Mouse (Mus musculus) kidney, adult 10 weeks (tissue): ENCODE data around the gene Hdac9. TPM values are rescaled to one million over a fixed set of nuclear protein-coding genes. Genes with fewer than 3 reads are reported as not detected.

Source experiments
- polyA plus RNA-seq: library from polyadenylated mRNA; stranded (reverse); fragments of 350-450 nt; fragmentation: Illumina TruSeq; extraction: RNeasy Lipid Tissue Mini Kit (QIAGEN cat#74804); gene quantifications from one replicate; pipeline ENCODE4 v1.2.3, GENCODE M21; 2014; ENCODE audit warnings: low read depth, low replicate concordance

Hdac9 gene
- polyA plus RNA-seq = 1.7 TPM

GRCm38 (mm10) chr12:34916995-34917394 is at the start of gene Hdac9:
Gene Hdac9, minus strand, starts transcription at chr12:34917095.

Other genes with a start within 250 kb of the Hdac9 start
- not detected for gene Prps1l1, start 67.7 kb upstream of the Hdac9 start, polyA plus RNA-seq
- 160 TPM for gene Snx13, start 130.1 kb upstream of the Hdac9 start, polyA plus RNA-seq